Mouse (Mus musculus) megakaryocyte, embryonic 14.5 days (primary cell): ENCODE measurements around the gene Ftsj3.

Experiments used
- FLI1 ChIP-seq: IDR thresholded peaks from 2 replicates; pipeline ENCODE4 v1.6.1; 2012; ENCODE audit warnings: low read length, inconsistent platforms, mixed read lengths
- GATA1 ChIP-seq: IDR thresholded peaks from 3 replicates; pipeline ENCODE4 v1.6.1; 2012; ENCODE audit warnings: mixed read lengths, low read length, inconsistent platforms, borderline replicate concordance

DNA sequence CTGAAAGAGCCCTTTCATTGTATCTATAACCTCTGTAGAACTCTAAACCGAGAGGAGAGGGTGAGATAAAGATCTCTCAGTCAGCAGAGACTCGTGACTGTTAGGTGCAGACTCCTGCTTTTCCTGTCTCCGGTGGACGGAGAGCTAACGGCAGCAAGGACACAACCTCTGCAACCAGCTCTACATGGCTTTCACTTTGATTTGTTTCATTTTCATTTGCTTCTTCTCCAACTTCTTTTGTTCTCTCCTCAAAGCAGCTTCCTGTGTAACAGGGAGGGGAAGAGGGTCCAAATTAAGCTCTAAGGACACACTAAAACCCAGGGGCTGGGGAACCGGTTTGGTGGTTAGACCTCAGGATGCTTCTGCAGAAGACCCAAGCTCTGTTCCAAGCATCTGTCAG lies 55.1 kb downstream of the Ftsj3 start:
- TF ChIP-seq GATA1 (no peak), FLI1 (no peak)
